Mouse (Mus musculus): ENCODE measurements around the gene Usp16. TPM values are rescaled to one million over a fixed set of nuclear protein-coding genes. Genes with fewer than 3 reads are reported as not detected.

Usp16 gene
- polyA plus RNA-seq, 1 experiment from 2014 or later = 42.2 TPM

GRCm38 (mm10) chr16:87528755-87529154 lies 74.3 kb downstream of the Usp16 start:
- WGBS = 54% methylated on average over 10 of the region's 10 CpGs
- H3K4me1 ChIP-seq = no peaks in the 10 kb centered on the region
- no peak overlapping the region for H3K27ac ChIP-seq
- no peak overlapping the region for H3K9ac ChIP-seq
- no peaks in the 10 kb centered on the region for H3K36me3 ChIP-seq
- H3K9me3 ChIP-seq = no peaks in the 10 kb centered on the region
- ATAC-seq (ENCODE audit: insufficient read depth, low FRiP score, low read depth) = no peak
- H3K4me2 ChIP-seq = no peak overlapping the region
- no peak overlapping the region for H3K4me3 ChIP-seq (replicated peaks)
- no peaks in the 10 kb centered on the region for H3K27me3 ChIP-seq (replicated peaks)

Other genes with a start within 250 kb of the Usp16 start
- 22.2 and 24.8 TPM in 2 replicates for gene N6amt1, start 100.5 kb upstream of the Usp16 start, polyA plus RNA-seq (2015; fragmentation: Nextera tagmentation; extraction: Ambion mirVana)
- 23.2 and 27.0 TPM in 2 replicates for gene Ltn1, start 22.1 kb upstream of the Usp16 start, polyA plus RNA-seq (2015; fragmentation: Nextera tagmentation; extraction: Ambion mirVana)
- 10.4 and 13.4 TPM in 2 replicates for gene Rwdd2b, start 14.1 kb upstream of the Usp16 start, polyA plus RNA-seq (2015; fragmentation: Nextera tagmentation; extraction: Ambion mirVana)
- 389 and 416 TPM in 2 replicates for gene Cct8, start 41.2 kb downstream of the Usp16 start, polyA plus RNA-seq (2015; fragmentation: Nextera tagmentation; extraction: Ambion mirVana)
- gene Map3k7cl, start 98.6 kb downstream of the Usp16 start, polyA plus RNA-seq (2015; fragmentation: Nextera tagmentation; extraction: Ambion mirVana) = 0.73 and 0.94 TPM in 2 replicates
- gene Bach1, start 244.2 kb downstream of the Usp16 start, polyA plus RNA-seq (2015; fragmentation: Nextera tagmentation; extraction: Ambion mirVana) = 12.3 and 13.7 TPM in 2 replicates

All from stomach, embryonic 15.5 days (tissue).